Mouse (Mus musculus) left cerebral cortex, adult 2 months (tissue): ENCODE results near the gene Rnf157. TPM values are rescaled to one million over a fixed set of nuclear protein-coding genes. Genes with fewer than 3 reads are reported as not detected.
A peak's percentile ranks its signal among the peaks of the same experiment; 100 is the strongest.

ENCODE experiments used
- DNase-seq, 2 experiments: peaks; one replicate each; pipeline ENCODE4 v3.0.0; 2021 to 2022; ENCODE audit warnings: low spot score in 2 of 2, mixed read lengths in 1 of 2; ENCODE audit errors: extremely low spot score in 1 of 2
- H3K27ac ChIP-seq: fragments of 200-600 bp; 2 replicates; pipeline ENCODE4 v1.8.1; 2022
- H3K4me3 ChIP-seq: fragments of 200-600 bp; 2 replicates; pipeline ENCODE4 v1.8.1; 2022
- CTCF ChIP-seq: fragments of 200-600 bp; IDR thresholded peaks from 2 replicates; pipeline ENCODE4 v1.8.1; 2022; ENCODE audit warnings: antibody characterized with exemption, mild to moderate bottlenecking, moderate library complexity
- intact Hi-C: fragments of 180-260 bp; cut with DNase I; formaldehyde crosslinking; loops from one replicate; pipeline ENCODE4 v1.15.1; 2025
- total RNA-seq, 2 experiments: library from RNA; stranded (reverse); gene quantifications; 2 replicates each; pipeline ENCODE4 v1.2.3; 2021

Rnf157 gene
- total RNA-seq, 2 experiments from 2014 or later = 256 to 285 TPM

DNA sequence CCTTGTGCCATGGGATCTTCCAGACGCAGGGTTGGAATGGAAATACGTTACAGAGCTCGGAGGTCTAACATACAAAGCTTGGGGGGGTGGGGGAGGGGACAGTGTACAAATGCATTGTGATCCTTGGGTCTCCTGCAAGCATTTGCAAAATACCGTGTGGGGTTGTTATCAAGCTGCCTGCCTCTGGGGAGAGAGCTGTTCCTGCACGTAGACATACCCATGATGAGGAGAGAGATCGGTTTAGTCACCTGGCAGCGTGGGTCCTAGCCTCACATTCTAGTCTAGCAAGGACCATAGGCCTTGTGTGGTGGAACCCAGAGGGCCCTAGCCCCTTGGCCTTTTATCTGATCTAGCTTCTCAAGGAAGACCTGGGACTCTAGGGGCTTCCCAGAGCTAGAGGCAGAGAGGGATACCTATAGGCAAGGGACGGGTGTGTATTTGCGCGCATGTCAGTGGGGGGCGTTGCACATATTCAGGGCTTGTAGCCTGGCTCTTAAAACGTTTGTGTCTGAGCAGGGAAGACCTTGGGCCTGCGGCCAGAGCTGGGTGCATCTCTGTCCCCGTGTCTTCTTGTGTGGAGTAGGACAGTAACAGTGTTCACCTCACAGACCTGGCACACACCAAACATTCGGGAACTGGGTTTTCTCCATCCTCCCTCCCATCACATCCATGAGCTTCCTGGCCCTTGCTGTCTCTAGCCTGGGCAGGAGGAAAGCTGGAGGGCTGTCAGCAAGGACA, 29.5 kb upstream of the Rnf157 start:
- Histone ChIP-seq H3K4me3 (no peak overlapping the region), H3K27ac (no peak overlapping the region)
- intact Hi-C loops = no loop called here
- no peak for TF ChIP-seq CTCF
- DNase-seq = no peak

DNA sequence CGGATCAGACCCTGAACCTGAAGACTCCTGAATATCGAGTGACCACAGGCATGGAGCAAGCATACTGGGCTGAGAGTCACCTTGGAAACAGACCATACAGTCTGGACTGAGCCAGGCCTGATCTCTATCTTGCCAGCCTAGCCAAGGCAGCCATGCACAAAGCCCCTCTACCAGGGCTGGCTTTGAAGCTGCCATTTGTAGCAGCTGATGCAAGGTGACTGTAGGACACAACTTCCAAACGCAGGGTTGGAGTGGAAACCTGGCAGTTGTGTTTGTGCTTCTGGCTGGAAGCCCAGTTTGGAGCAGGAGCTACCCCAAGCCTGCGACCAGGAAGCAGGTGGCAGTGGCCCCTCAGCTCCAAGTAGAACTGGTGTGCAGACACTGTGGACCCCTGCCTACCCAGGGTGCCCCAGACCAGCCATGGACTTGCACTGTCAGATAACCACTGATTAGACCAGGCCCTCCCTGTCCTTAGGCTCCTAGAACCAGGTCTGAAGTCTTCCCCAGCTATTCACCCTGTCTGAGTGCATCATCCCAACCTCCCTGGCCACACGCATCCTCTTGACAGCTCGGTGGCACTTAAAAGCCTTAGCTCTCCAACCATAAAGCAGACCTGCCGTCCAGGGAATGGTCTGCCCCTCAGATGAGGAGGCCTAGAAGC, 27.7 kb upstream of the Rnf157 start:
- DNase-seq = no peak
- no peak overlapping the region for H3K27ac ChIP-seq
- TF ChIP-seq CTCF = no peak
- intact Hi-C loops = no loop called here
- no peak overlapping the region for H3K4me3 ChIP-seq

DNA sequence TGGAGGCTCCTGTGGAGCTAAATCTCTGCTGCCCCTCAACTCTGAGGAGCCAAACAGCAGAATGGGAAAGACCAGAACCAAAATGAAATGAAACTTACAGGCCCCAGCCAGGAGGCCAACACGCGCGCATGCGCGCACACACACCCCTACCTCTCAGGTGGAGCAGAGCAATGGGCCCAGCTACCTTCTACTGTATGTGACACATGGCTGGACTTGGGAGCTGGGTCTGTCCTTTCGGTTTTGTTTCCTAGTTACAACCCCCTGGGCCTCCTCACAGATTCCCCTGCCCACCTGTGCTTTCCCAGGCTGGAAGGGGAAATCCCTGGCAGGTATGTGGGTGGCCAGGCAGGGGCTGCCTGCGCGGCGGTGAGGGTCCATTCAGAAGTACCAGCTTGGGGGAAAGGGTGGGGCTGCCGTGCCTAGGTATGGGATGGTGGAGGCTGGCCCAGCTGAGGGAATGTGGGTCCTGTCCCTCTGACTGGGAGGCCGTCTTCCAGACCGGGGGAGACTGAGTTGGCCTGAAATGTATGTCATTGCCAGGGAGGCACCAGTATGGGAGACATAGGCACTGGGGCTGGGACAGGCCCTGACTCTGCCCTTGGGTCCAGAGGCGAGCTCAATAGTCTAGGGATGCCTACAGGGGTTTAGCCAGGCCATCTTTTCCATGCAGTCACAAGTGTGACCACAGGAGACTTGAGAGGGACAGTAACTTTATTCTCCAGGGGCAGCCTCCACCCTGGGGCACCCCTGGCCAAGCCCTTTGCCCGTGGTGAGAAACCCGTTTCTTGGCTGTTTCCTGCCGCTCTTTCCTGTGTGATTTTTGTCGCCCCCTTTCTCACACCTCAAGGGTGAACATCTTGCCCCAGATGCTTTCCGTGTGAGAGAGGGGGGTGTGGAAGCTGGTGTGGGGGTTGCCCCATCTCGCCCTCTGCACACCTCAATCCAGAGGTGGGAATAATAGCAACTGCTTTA, 26.7 kb upstream of the Rnf157 start:
- DNase-seq = no peak
- no peak for TF ChIP-seq CTCF
- no peak overlapping the region for H3K4me3 ChIP-seq
- intact Hi-C loops = no loop called here
- no peak overlapping the region for H3K27ac ChIP-seq

GRCm38 (mm10) chr11:116437541-116437940, 24.7 kb upstream of the Rnf157 start:
- Histone ChIP-seq H3K27ac (no peak overlapping the region), H3K4me3 (no peak overlapping the region)
- no peak for TF ChIP-seq CTCF
- intact Hi-C loops = no loop called here
- DNase-seq = no peak

DNA sequence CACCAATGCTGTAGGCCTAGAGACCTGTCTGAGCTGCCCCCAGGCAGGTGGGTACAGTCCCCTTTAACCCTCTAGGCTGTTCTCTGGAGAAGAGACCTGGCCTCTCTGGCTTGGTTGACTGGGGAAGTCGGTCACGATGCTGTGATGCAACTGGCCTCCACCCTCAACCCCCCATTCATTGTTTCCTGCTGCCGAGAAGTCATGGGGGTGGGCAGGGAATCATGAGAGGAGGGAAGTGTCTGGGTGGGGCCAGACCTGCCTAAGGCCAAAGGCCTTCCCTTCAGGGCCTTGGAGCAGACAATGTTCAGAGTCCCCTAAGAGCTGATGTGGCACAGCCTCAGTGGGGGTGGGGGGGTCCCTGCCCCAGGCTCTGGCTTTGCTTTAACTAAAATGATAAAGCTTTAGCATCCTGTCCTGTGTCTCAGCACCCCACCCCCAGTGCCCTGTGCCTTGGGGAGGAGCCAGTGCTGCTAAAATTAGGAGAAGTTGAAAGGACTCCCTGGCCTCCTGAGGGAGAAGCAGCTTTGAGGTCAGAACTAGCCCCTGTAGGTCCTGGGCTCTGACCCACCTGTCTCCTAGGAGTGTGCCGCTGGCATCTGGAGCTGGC, 24.0 kb upstream of the Rnf157 start:
- DNase-seq = no peak
- Histone ChIP-seq H3K4me3 (no peak overlapping the region), H3K27ac (no peak overlapping the region)
- intact Hi-C loops = no loop called here
- no peak for TF ChIP-seq CTCF

GRCm38 (mm10) chr11:116435992-116436724, 23.3 kb upstream of the Rnf157 start:
- Histone ChIP-seq H3K27ac (no peak overlapping the region), H3K4me3 (peak overlapping the region; percentile 16; the same call in 1 of the 2 replicates)
- DNase-seq = no peak
- no peak for TF ChIP-seq CTCF
- intact Hi-C loops = no loop called here

GRCm38 (mm10) chr11:116434967-116435752, 22.3 kb upstream of the Rnf157 start:
- no peak for TF ChIP-seq CTCF
- no peak for DNase-seq
- H3K4me3 ChIP-seq = peak overlapping the region; percentile 67
- intact Hi-C loops = no loop called here
- H3K27ac ChIP-seq = peak overlapping the region; percentile 91

GRCm38 (mm10) chr11:116434287-116434966, 21.6 kb upstream of the Rnf157 start:
- intact Hi-C loops = no loop called here
- peak; percentile 55 to 57 for DNase-seq
- TF ChIP-seq CTCF = no peak
- peak overlapping the region; percentile 67 for H3K4me3 ChIP-seq
- peak overlapping the region; percentile 91 for H3K27ac ChIP-seq

DNA sequence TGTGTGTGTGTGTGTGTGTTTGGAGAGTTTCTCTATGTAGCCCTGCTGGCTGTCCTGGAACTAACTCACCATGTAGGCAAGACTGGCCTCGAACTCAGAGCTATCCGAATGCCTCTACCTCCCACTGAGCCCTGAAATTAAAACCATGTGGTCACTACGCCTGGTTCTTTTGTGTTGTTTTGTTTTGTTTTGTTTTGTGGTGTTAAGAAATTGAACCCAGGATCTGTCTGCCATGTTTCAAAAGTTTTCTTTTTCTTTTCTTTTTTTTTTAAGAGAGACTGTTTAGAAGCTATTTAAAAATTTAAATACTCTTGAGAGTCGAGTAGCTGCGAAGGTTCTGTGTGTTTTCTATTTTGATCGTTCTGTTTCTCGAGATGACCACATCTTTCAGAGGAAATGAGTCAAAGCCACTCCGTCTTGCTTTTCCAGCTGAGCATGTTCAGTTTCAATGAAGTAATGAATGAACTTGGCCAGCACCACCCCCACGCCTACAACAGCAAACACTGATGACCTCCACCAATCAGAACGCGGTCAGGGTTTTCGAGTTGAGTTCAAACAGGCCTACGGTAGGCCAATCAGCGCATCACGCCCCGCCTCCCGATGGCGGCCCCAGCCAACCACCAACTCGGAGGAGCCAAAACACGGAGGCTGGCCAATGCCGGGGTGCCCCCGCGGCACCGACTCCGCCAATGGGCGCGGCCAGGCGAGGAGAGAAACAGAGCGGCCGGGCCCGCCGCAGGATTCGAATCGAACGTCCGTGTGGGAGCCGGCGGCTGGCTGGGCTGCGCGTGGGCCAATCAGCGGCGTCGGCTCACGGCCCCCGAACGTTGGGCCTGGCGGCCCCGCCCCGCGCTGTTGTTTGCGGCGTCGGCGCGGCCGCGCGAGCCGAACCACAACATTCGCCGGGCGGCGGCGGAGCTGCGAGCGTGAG, 20.8 kb upstream of the Rnf157 start, which contains the start of gene Ubald2:
Gene Ubald2 (plus strand): TSS at position 739 of the 931 bp plus-strand sequence.
- intact Hi-C loops = no loop called here
- peak within 1 kb of the TSS; percentile 91 for H3K27ac ChIP-seq
- DNase-seq = peak; percentile 97 to 99
- no peak for TF ChIP-seq CTCF
- H3K4me3 ChIP-seq = peak within 1 kb of the TSS; percentile 67
